Mouse (Mus musculus) liver, embryonic 16.5 days (tissue): Measurements from ENCODE around the gene Ccdc113. TPM values are rescaled to one million over a fixed set of nuclear protein-coding genes. Genes with fewer than 3 reads are reported as not detected.
A peak's percentile ranks its signal among the peaks of the same experiment; 100 is the strongest.

Experiments
- ATAC-seq: fragments of 200-750 bp; cut with Nextera tagmentation; 2 replicates; pipeline ENCODE4 v1.8.0; 2017; ENCODE audit warnings: low read depth, mild to moderate bottlenecking, moderate number of reproducible peaks, moderate library complexity
- H3K27ac ChIP-seq: fragments of 300-500 bp; sonication (generic); 2 replicates; pipeline ENCODE4 v1.5.1; 2014; ENCODE audit warnings: mild to moderate bottlenecking, low read length
- H3K27me3 ChIP-seq: fragments of 300-500 bp; sonication (generic); 2 replicates; pipeline ENCODE4 v1.6.1; 2014; ENCODE audit warnings: low read depth, low read length, mixed read lengths; ENCODE audit not compliant: control insufficient read depth, insufficient read depth
- H3K36me3 ChIP-seq: fragments of 300-500 bp; sonication (generic); 2 replicates; pipeline ENCODE4 v1.6.1; 2014; ENCODE audit warnings: mild to moderate bottlenecking; ENCODE audit not compliant: control insufficient read depth, insufficient read depth
- H3K4me1 ChIP-seq: fragments of 300-500 bp; sonication (generic); 2 replicates; pipeline ENCODE4 v1.6.1; 2014; ENCODE audit warnings: low read depth, low read length, mixed read lengths; ENCODE audit not compliant: control insufficient read depth
- H3K4me2 ChIP-seq: fragments of 300-500 bp; sonication (generic); 2 replicates; pipeline ENCODE4 v1.6.1; 2014; ENCODE audit warnings: low read depth, low read length, mixed read lengths
- H3K4me3 ChIP-seq: fragments of 300-500 bp; sonication (generic); 2 replicates; pipeline ENCODE4 v1.5.1; 2014; ENCODE audit warnings: low read depth, mild to moderate bottlenecking, low read length
- H3K9ac ChIP-seq: fragments of 300-500 bp; sonication (generic); 2 replicates; pipeline ENCODE4 v1.6.1; 2014; ENCODE audit warnings: low read depth, low read length
- H3K9me3 ChIP-seq: fragments of 300-500 bp; sonication (generic); replicated peaks from 2 replicates; pipeline ENCODE4 v1.6.1; 2016; ENCODE audit warnings: low read length; ENCODE audit not compliant: control insufficient read depth
- WGBS: fragments of 180-500 bp; shearing (Covaris S2); extraction: QIAGEN DNeasy Blood & Tissue Kit; methylation state at CpG from one replicate; pipeline ENCODE4 v1.1.7; 2014; ENCODE audit not compliant: insufficient replicate concordance; 5-methylcytosine and 5-hydroxymethylcytosine counted together
- polyA plus RNA-seq: library from polyadenylated mRNA; unstranded; fragments of >200 nt; fragmentation: Nextera tagmentation; extraction: Ambion mirVana; gene quantifications from 2 replicates; pipeline ENCODE4 v1.2.1, GENCODE M21; 2015

The Ccdc113 gene
- polyA plus RNA-seq, 1 experiment from 2014 or later, result not detected

DNA sequence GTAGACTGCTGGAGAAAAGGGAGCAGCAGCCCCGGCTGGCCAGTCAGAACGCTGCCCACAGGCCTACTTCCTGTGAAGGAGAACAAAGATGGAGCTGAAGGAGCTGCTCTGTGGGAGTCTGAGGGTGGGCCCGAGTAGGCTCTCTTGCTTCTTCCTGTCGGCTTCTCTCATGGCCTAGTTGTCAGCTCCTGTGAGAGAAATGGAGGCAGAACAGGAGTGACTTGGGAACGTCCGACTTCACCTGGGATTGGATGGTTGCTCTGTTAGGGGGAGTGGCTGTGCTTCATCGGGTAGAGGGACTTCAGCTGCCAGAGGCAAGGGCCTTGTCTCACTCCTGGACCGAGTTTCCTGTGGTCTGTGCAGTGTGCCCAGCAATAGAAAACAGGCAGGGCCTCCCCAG, 14.0 kb downstream of the Ccdc113 start:
- H3K4me3 ChIP-seq, result no peak overlapping the region
- H3K27me3 ChIP-seq, result no peaks in the 10 kb centered on the region
- ATAC-seq, result no peak
- H3K4me2 ChIP-seq, result no peak overlapping the region
- 57% methylated on average over 8 of the region's 8 CpGs for WGBS
- H3K27ac ChIP-seq, result no peak overlapping the region
- no peaks in the 10 kb centered on the region for H3K4me1 ChIP-seq
- H3K9ac ChIP-seq, result no peak overlapping the region
- H3K36me3 ChIP-seq, result no peaks in the 10 kb centered on the region
- no peaks in the 10 kb centered on the region for H3K9me3 ChIP-seq

DNA sequence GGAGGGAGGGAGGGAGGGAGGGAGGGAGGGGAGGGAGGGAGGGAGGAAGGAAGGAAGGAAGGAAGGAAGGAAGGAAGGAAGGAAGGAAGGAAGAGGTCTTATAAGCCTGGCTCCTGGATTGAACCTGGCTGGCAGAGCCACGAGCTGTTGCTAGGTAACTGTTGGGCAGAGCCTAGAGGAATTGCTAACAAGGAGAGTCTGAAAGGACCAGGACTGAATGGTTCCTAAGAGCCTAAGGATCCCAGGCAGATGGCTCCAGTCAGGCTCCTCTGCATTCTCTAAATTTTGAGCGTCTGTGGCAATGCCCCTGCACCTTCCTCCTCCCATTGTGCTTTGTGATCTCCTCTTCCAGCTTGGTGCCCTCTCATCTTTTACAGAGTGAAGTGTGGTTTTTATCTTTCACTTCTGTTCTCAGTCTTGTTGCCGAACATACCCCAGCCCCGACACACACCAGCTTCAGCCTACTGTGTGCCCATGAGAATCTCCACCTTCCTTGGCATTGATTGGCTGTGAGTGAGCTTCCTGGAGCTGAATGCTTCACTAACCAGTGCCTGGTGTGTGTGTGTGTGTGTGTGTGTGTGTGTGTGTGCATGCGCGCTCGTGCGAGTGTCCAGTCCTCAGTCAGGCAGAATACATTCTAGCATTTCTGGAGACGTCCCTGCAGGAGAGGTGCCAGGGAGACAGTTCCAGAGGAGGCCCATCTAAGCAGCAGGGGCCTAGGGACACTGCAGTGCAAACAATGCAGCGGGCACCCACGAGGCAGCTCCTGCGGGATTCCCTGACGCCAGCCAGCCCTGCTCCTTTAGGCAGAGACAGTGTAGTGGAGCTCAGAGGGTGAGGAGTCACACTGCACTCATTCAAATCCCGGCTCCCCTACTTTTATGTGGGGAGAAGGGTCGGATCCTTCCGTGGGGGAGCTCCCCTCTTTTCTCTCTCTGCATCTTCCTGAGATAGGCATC, 16.3 kb downstream of the Ccdc113 start:
- Histone ChIP-seq H3K9ac (no peak overlapping the region), H3K27ac (no peak overlapping the region), H3K4me3 (no peak overlapping the region), H3K27me3 (no peaks in the 10 kb centered on the region), H3K36me3 (no peaks in the 10 kb centered on the region), H3K4me2 (no peak overlapping the region), H3K9me3 (no peaks in the 10 kb centered on the region), H3K4me1 (no peaks in the 10 kb centered on the region)
- 54% methylated on average over 16 of the region's 16 CpGs for WGBS
- no peak for ATAC-seq

DNA sequence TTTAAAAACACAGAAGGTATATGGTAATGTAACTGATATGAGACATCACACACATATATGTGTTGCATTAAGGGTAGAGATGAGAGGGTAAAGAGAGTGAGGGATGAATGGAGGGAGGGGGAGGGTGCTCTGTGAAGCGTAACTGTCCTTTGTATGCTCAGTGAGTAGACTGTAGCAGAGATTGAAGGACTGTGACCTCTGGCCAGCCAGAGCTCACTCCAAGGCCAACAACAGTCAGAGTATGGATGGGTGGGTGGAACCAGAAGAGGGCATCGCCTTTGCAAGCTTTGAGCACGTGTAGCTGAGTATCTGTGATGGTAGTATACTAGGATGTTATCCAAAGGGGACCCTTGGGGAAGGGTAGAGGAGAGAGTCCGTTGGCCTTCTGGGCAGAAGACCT, 17.7 kb downstream of the Ccdc113 start:
- Histone ChIP-seq H3K27ac (no peak overlapping the region), H3K27me3 (no peaks in the 10 kb centered on the region), H3K4me1 (no peaks in the 10 kb centered on the region), H3K36me3 (no peaks in the 10 kb centered on the region), H3K4me3 (no peak overlapping the region), H3K9me3 (no peaks in the 10 kb centered on the region), H3K9ac (no peak overlapping the region), H3K4me2 (no peak overlapping the region)
- 56% methylated on average over 4 of the region's 4 CpGs for WGBS
- peak; percentile 81 for ATAC-seq

DNA sequence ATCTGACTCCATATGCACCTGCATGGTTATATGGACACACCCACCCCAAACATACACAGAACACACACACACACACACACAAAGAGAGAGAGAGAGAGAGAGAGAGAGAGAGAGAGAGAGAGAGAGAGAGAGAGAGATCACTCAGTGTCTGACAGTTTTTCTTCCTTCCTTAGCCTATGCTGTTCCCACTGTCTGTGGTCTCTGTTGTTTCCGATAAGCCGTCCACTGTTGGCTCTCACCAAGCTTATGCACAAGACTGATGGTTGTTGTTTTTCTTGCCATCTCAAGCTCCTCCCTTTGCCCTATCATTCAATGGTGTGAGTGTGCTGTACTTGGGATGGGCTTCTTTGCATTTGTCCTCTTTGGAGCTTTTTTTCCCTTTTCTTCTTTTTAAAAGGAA, 22.1 kb downstream of the Ccdc113 start:
- Histone ChIP-seq H3K36me3 (no peaks in the 10 kb centered on the region), H3K9ac (no peak overlapping the region), H3K4me2 (no peak overlapping the region), H3K27me3 (no peaks in the 10 kb centered on the region), H3K9me3 (no peaks in the 10 kb centered on the region), H3K4me3 (no peak overlapping the region), H3K4me1 (no peaks in the 10 kb centered on the region), H3K27ac (no peak overlapping the region)
- 57% methylated on average over 2 of the region's 2 CpGs for WGBS
- ATAC-seq, result no peak

GRCm38 (mm10) chr8:95566217-95566616, 32.3 kb downstream of the Ccdc113 start:
- no peak overlapping the region for H3K4me2 ChIP-seq
- 47% methylated on average over 4 of the region's 4 CpGs for WGBS
- no peaks in the 10 kb centered on the region for H3K9me3 ChIP-seq
- H3K36me3 ChIP-seq, result no peaks in the 10 kb centered on the region
- no peak overlapping the region for H3K4me3 ChIP-seq
- H3K9ac ChIP-seq, result no peak overlapping the region
- no peaks in the 10 kb centered on the region for H3K27me3 ChIP-seq
- ATAC-seq, result no peak
- no peaks in the 10 kb centered on the region for H3K4me1 ChIP-seq
- no peak overlapping the region for H3K27ac ChIP-seq

DNA sequence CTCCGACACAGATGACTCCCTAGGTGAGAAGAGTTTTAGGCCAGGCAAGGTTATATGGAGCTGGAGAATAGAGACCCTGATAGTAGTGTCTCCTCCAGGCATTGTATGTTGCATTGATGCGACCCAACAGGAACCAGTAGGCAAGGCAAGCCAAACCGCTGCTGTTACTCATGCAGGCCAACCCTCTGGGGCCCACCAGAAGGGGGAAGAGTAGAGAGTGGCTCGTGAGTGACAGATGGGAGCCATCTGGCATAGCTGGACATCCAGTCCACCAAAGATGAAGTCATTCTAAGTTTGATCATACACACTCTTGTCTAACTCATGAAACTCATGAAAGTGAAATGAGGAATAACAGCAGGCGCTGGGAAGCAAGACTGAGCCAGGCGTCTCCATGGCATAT, 32.9 kb downstream of the Ccdc113 start:
- ATAC-seq, result no peak
- no peaks in the 10 kb centered on the region for H3K4me1 ChIP-seq
- 67% methylated on average over 6 of the region's 6 CpGs for WGBS

DNA sequence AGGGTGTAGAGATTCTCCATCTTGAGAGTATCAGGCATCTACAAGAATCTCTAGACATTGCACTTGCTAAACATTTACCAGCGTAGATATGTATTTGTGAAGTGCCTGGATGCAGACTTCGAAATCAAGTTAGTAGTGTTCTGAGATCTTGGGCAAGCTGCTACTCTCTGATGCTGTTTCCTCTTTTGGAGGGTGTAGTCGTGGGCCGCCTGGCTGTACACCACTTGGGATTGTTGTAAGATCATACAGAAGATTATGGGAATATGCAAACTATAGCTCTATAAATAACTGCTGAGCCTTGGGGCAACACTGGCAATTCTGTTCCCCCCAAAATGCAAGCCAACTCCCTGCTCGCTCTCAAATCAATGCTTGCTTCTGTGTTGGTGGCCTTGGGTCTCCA, 39.3 kb downstream of the Ccdc113 start:
- H3K36me3 ChIP-seq, result no peaks in the 10 kb centered on the region
- H3K9me3 ChIP-seq, result no peaks in the 10 kb centered on the region
- H3K4me1 ChIP-seq, result no peaks in the 10 kb centered on the region
- H3K9ac ChIP-seq, result no peak overlapping the region
- WGBS, result 59% methylated on average over 5 of the region's 5 CpGs
- no peaks in the 10 kb centered on the region for H3K27me3 ChIP-seq
- H3K4me2 ChIP-seq, result no peak overlapping the region
- no peak overlapping the region for H3K4me3 ChIP-seq
- ATAC-seq, result no peak
- no peak overlapping the region for H3K27ac ChIP-seq

More for the DNA sequence above, 32.9 kb downstream of the Ccdc113 start:
- Histone ChIP-seq H3K27me3 (no peaks in the 10 kb centered on the region), H3K9me3 (no peaks in the 10 kb centered on the region), H3K9ac (no peak overlapping the region), H3K4me3 (no peak overlapping the region), H3K27ac (no peak overlapping the region), H3K36me3 (no peaks in the 10 kb centered on the region), H3K4me2 (no peak overlapping the region)

DNA sequence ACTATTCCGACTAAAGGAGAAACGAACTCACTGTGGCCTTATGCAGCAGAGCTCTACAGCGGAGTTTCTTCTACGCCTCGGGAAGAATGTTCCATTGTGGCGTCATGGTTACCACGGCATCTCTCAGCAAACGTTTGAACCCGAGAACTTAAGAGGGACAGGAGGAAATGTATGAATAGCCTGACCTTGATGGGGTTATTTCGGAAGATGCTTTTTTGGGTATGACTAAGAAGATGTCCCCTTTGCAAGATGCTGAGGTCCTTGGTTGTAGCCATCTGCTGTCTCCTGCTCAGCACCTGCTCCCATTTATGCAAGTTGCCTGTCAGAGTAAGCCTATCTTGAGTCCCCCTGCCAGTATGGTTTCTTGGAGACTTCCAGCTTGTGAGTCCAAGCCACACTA, 42.4 kb downstream of the Ccdc113 start, which contains the start of gene Prss54:
Prss54 (minus strand) TSS at position 101 of the 400 bp plus-strand sequence.
- WGBS, result 71% methylated on average over 10 of the region's 10 CpGs
- H3K27ac ChIP-seq, result no peak within 1 kb of the TSS
- no peaks in the 10 kb centered on the region for H3K9me3 ChIP-seq
- no peak within 1 kb of the TSS for H3K4me2 ChIP-seq
- no peaks in the 10 kb centered on the region for H3K4me1 ChIP-seq
- H3K4me3 ChIP-seq, result no peak within 1 kb of the TSS
- no peak within 1 kb of the TSS for H3K9ac ChIP-seq
- H3K36me3 ChIP-seq, result no peaks in the 10 kb centered on the region
- no peak for ATAC-seq
- no peaks in the 10 kb centered on the region for H3K27me3 ChIP-seq

DNA sequence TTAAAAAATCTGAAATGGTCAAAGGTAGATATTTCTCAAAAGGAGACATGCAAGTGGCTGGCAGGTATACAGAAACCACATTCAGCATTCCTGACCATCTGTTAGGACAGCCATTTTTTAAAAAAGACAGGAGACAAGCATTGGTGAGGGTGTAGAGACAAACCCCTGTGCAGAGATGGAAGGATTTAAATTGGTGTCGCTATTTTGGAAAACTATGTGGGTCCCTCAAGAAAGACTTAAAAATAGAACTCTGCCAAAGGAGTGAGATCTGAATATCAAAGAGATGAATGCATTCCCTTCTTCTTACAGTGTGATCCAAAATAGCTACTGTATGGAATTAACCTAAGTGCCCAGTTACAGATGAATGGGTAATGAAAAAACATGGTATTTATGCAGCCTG, 53.5 kb downstream of the Ccdc113 start:
- Histone ChIP-seq H3K4me2 (no peak overlapping the region), H3K4me3 (no peak overlapping the region)
- WGBS, result 67% methylated on average over 1 of the region's 1 CpGs

More for the DNA sequence above, 53.5 kb downstream of the Ccdc113 start:
- Histone ChIP-seq H3K4me1 (peaks cover 10% of the 10 kb centered on the region), H3K9ac (no peak overlapping the region), H3K36me3 (no peaks in the 10 kb centered on the region), H3K27ac (no peak overlapping the region), H3K9me3 (no peaks in the 10 kb centered on the region), H3K27me3 (no peaks in the 10 kb centered on the region)
- ATAC-seq, result no peak
